Mouse (Mus musculus) ES-Bruce4 (cell line): ENCODE results near the gene Ccdc180. TPM values are rescaled to one million over a fixed set of nuclear protein-coding genes. Genes with fewer than 3 reads are reported as not detected.

Source experiments
- H3K27ac ChIP-seq: 2 replicates; pipeline ENCODE4 v1.5.1; 2012; ENCODE audit warnings: low read length, inconsistent platforms; ENCODE audit not compliant: insufficient read depth
- H3K27me3 ChIP-seq: 2 replicates; pipeline ENCODE4 v1.6.1; 2012; ENCODE audit warnings: mild to moderate bottlenecking, low read length, inconsistent platforms; ENCODE audit not compliant: control insufficient read depth, poor library complexity, insufficient read depth, severe bottlenecking
- H3K36me3 ChIP-seq: 2 replicates; pipeline ENCODE4 v1.6.1; 2012; ENCODE audit warnings: inconsistent platforms, mild to moderate bottlenecking, low read length, moderate library complexity; ENCODE audit not compliant: control insufficient read depth, poor library complexity, insufficient read depth, severe bottlenecking
- H3K4me1 ChIP-seq: one replicate; pipeline ENCODE4 v1.8.1; 2011; ENCODE audit warnings: low read length; ENCODE audit not compliant: control insufficient read depth, insufficient read depth
- H3K4me3 ChIP-seq: 2 replicates; pipeline ENCODE4 v1.5.1; 2011; ENCODE audit warnings: low read depth, mild to moderate bottlenecking, low read length
- H3K9ac ChIP-seq: 2 replicates; pipeline ENCODE4 v1.6.1; 2012; ENCODE audit warnings: low read depth, mild to moderate bottlenecking, inconsistent platforms; ENCODE audit not compliant: poor library complexity, severe bottlenecking
- H3K9me3 ChIP-seq: replicated peaks from 2 replicates; pipeline ENCODE4 v1.6.1; 2012; ENCODE audit warnings: mild to moderate bottlenecking, low read length, inconsistent platforms; ENCODE audit not compliant: control insufficient read depth, poor library complexity, insufficient read depth, severe bottlenecking
- CTCF ChIP-seq: IDR thresholded peaks from one replicate; pipeline ENCODE4 v1.8.1; 2011; ENCODE audit warnings: low read depth, low read length
- EP300 ChIP-seq: IDR thresholded peaks from 2 replicates; pipeline ENCODE4 v1.6.1; 2011; ENCODE audit warnings: low read depth, low read length; ENCODE audit not compliant: insufficient read depth
- POLR2A ChIP-seq: IDR thresholded peaks from one replicate; pipeline ENCODE4 v1.8.1; 2011; ENCODE audit warnings: low read length; ENCODE audit not compliant: insufficient read depth
- polyA plus RNA-seq: library from polyadenylated mRNA; stranded (reverse); fragments of >200 nt; gene quantifications from 2 replicates; pipeline ENCODE4 v1.2.4, GENCODE M21; 2011; ENCODE audit warnings: low read depth; ENCODE audit not compliant: missing spikeins, insufficient read depth, insufficient read length

Ccdc180 gene
- polyA plus RNA-seq, 1 experiment: 0.21 TPM

DNA sequence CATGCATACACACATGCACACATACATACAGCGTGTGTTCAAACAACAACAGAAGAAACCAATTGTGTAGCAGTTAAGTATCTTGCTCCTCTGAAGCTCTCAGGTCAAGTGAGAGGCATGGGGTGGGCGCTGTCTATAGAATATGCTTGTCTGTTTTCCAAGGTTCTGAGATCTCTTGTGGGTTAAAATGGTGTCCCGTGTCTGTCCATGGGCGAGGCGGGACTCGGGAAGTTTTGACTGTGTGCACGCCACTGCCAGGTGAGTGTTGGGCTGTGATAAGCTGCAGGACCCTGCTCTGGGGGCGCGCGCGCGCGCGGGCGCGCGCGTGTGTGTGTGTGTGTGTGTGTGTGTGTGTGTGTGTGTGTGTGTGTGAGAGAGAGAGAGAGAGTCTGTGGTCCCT, 61.7 kb downstream of the Ccdc180 start:
- Histone ChIP-seq H3K4me3 (no peak overlapping the region), H3K36me3 (no peaks in the 10 kb centered on the region)
- TF ChIP-seq EP300 (no peak), POLR2A (no peak), CTCF (no peak)

DNA sequence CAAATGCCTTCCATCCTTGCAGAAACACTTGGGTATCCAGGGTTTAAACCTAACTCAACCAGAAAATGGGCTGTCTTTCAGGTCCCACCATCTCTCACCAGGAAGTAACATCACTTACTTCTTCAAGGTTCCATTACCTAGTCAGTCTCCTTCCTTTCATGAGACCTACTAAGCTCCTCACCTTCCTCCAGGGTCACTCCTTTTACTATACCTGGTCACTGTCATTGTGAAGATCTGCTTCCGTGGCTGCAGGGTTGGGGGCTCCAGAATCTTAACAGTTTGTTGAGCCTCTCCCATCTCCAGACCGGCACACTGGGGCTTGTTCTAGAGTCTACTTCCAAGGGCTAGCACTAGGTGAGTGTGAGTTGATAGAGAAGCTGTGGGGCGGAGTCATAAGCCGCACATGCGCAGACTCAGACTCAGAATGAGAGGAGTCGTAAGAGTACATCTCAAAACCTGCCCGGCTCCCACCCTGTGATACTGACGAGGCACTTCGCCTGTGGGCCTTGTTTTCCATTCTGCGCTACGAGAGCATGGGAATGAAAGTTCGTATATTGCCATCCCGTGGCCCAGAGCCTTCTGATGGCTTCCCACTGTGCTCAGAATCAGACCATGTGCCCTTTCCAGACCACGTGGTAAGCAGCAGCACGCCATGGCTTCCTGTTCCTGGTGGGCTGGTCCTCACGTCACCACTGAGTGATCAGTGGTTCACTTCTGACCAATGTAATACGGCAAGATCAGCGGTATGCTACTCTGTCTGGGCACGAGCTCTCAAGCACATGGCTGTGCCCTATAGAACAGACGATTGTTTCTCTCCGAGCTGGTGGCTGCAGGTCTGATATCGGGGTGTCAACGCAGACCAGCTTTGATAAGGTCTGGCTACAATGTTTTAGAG, 63.2 kb downstream of the Ccdc180 start:
- H3K27me3 ChIP-seq: no peaks in the 10 kb centered on the region
- H3K4me1 ChIP-seq: no peaks in the 10 kb centered on the region
- no peak overlapping the region for H3K9ac ChIP-seq
- H3K9me3 ChIP-seq: no peaks in the 10 kb centered on the region
- no peak for TF ChIP-seq CTCF
- no peak for TF ChIP-seq EP300
- TF ChIP-seq POLR2A: no peak
- H3K36me3 ChIP-seq: no peaks in the 10 kb centered on the region
- no peak overlapping the region for H3K4me3 ChIP-seq
- no peak overlapping the region for H3K27ac ChIP-seq

More for the DNA sequence above, 61.7 kb downstream of the Ccdc180 start:
- Histone ChIP-seq H3K9ac (no peak overlapping the region), H3K27me3 (no peaks in the 10 kb centered on the region), H3K9me3 (no peaks in the 10 kb centered on the region), H3K4me1 (no peaks in the 10 kb centered on the region), H3K27ac (no peak overlapping the region)

DNA sequence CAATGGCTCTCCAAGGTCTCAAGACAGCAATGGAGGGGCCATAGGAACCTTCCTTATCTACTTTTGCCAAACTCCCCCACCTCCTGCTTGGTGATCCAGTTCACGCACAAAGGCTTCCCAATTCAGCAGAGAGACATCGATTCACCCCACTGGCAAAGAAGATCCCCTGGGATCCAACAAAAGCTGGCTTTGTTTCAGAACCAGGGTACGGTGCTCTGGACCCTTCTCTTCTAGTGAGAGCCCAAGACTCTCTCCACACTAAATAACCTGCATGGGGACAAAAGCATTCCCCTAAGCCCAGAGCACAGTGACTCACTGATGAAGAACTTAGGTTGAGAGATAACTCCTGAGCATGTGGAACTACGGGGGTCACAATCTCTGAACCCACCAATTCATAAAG, 65.1 kb downstream of the Ccdc180 start:
- H3K4me3 ChIP-seq: no peak overlapping the region
- no peak overlapping the region for H3K27ac ChIP-seq
- no peaks in the 10 kb centered on the region for H3K27me3 ChIP-seq
- TF ChIP-seq EP300 (no peak), CTCF (no peak), POLR2A (no peak)
- no peak overlapping the region for H3K9ac ChIP-seq
- H3K36me3 ChIP-seq: no peaks in the 10 kb centered on the region
- no peaks in the 10 kb centered on the region for H3K4me1 ChIP-seq
- H3K9me3 ChIP-seq: no peaks in the 10 kb centered on the region

DNA sequence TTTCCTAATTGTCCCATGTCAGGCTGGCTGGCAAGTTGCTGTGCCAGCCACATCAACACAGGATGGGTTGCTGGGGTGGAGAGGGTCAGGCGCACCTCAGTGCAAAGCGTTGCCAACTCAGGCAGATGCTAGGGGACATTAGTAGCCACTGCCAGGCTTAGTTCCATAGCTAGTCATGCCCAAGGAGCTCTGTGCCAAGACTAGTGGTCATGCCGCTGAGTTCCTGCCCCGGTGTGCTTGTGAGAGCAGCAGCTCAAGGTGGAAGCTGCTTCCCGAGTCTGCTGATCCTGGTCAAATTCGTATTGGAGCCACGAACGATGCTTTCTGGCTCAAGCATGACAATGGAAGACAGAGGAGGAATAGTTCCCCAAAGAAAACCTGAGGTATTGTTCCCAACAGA, 66.0 kb downstream of the Ccdc180 start:
- H3K4me3 ChIP-seq: no peak overlapping the region
- H3K27me3 ChIP-seq: no peaks in the 10 kb centered on the region
- no peaks in the 10 kb centered on the region for H3K36me3 ChIP-seq
- no peak for TF ChIP-seq EP300
- TF ChIP-seq CTCF: no peak
- no peak for TF ChIP-seq POLR2A
- no peaks in the 10 kb centered on the region for H3K4me1 ChIP-seq
- H3K9me3 ChIP-seq: no peaks in the 10 kb centered on the region
- no peak overlapping the region for H3K9ac ChIP-seq
- H3K27ac ChIP-seq: no peak overlapping the region

DNA sequence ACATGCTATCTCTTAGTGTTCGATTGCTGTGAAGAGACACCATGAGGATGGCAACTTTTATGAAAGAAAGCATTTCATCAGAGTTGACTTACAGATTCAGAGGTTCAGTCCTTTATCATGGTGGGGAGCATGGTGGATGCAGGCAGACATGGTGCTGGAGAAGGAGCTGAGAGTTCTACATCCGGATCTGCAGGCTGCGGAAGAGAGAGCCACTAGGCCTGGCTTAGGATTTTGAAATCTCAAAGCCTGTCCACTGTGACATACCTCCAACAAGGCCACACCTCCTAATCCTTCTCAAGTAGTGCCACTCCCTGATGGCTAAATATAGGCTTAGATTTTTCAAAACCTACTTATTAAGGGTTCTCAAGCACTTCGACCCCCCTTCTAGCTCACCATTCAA, 66.6 kb downstream of the Ccdc180 start:
- no peaks in the 10 kb centered on the region for H3K36me3 ChIP-seq
- no peaks in the 10 kb centered on the region for H3K27me3 ChIP-seq
- H3K27ac ChIP-seq: no peak overlapping the region
- TF ChIP-seq CTCF: no peak
- no peaks in the 10 kb centered on the region for H3K4me1 ChIP-seq
- no peak overlapping the region for H3K9ac ChIP-seq
- H3K9me3 ChIP-seq: no peaks in the 10 kb centered on the region
- no peak overlapping the region for H3K4me3 ChIP-seq

DNA sequence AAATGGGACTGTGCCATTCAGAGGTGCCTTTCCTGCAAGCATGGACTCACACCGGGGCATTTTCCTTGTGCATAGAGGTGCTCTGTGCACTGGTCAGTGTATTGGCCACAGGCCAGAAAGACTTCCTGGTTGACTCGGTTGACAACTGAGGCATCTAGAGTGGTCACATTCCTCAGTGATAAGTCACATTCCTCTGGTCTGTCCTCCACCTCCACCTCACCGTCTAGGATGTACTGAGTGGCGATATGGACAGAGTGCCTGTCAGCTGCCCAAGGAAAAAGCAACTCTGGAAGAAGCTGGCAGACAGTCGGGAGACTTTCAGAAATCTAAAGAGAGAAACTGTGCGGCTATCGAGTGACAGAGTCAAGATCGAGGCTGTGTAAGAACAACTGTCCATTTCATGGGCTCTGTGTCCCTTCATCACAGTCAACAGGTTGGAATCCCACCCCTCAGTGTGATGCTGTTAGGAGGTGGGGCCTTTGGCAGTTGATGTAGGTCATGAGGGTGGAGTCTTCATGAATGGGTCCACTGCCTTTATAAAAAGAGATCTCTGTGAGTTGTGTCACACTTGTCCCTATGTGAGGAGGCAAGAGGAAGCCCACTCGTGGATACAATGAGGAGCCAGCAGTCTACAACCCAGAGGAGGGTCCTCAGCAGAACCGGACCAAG, 74.8 kb downstream of the Ccdc180 start, which contains the start of gene Tdrd7:
Gene Tdrd7, plus strand, starts transcription at position 564 of the 669 bp plus-strand sequence.
- Histone ChIP-seq H3K27me3 (no peaks in the 10 kb centered on the region), H3K36me3 (no peaks in the 10 kb centered on the region), H3K4me1 (no peaks in the 10 kb centered on the region), H3K4me3 (no peak within 1 kb of the TSS), H3K9me3 (no peaks in the 10 kb centered on the region), H3K27ac (no peak within 1 kb of the TSS), H3K9ac (no peak within 1 kb of the TSS)
- TF ChIP-seq EP300: no peak
- TF ChIP-seq CTCF: no peak
- TF ChIP-seq POLR2A: no peak
